Mouse (Mus musculus) thymus, adult 2 months (tissue): ENCODE data around the gene Zcchc12.

Source experiments
- CTCF ChIP-seq: fragments of 200-500 bp; IDR thresholded peaks from 2 replicates; pipeline ENCODE4 v1.5.1; 2012; ENCODE audit warnings: mild to moderate bottlenecking, control low read depth, low read length, moderate library complexity, borderline replicate concordance; ENCODE audit not compliant: control insufficient read depth, poor library complexity, insufficient read depth; ENCODE audit errors: extremely low read depth
- POLR2A ChIP-seq: fragments of 200-500 bp; IDR thresholded peaks from 2 replicates; pipeline ENCODE4 v1.6.1; 2012; ENCODE audit warnings: mild to moderate bottlenecking, low read length, control low read depth, moderate library complexity; ENCODE audit not compliant: control insufficient read depth, poor library complexity, insufficient read depth; ENCODE audit errors: extremely low read depth

DNA sequence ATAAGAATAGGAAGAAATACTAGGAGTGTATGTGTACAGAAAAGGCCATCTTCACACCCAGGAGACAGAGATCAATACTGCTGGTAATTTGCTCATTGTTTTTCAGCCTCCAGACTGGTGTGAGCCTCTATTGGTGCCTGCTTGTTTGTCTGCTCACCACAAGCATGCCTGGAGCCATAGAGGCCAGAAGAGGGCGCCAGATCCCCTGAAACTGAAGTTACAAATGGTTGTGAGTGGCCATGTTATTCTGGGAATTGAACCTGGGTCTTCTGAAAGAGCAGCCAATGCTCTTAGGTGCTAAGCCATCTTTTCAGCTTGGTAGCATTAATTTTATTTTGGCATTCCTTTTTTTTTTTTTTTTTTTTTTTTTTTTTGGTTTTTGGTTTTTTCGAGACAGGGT is 25.7 kb downstream of the Zcchc12 start:
- no peak for TF ChIP-seq CTCF
- no peak for TF ChIP-seq POLR2A
